Mouse (Mus musculus) olfactory bulb, adult 2 months (tissue): ENCODE measurements around the gene Kif3c.

Experiments
- CTCF ChIP-seq: fragments of 200-500 bp; IDR thresholded peaks from 2 replicates; pipeline ENCODE4 v1.5.1; 2012; ENCODE audit warnings: low read depth, mild to moderate bottlenecking, low read length, moderate library complexity; ENCODE audit not compliant: insufficient read depth
- POLR2A ChIP-seq: fragments of 200-500 bp; IDR thresholded peaks from 2 replicates; pipeline ENCODE4 v1.6.1; 2012; ENCODE audit warnings: mild to moderate bottlenecking, low read depth, low read length, moderate library complexity; ENCODE audit not compliant: insufficient read depth

- no peak for TF ChIP-seq POLR2A
- TF ChIP-seq CTCF = no peak
These were observed 23.0 kb downstream of the Kif3c start for GRCm38 (mm10) chr12:3387891-3388290.
